Mouse (Mus musculus) embryonic facial prominence, embryonic 13.5 days (tissue): Measurements from ENCODE around the gene AI837181. TPM values are rescaled to one million over a fixed set of nuclear protein-coding genes. Genes with fewer than 3 reads are reported as not detected.

Source experiments
- ATAC-seq: fragments of 200-750 bp; cut with Nextera tagmentation; 2 replicates; pipeline ENCODE4 v1.8.0; 2017; ENCODE audit warnings: low read depth; ENCODE audit not compliant: insufficient number of reproducible peaks, insufficient read depth, low FRiP score, low TSS enrichment
- H3K27ac ChIP-seq: fragments of 300-500 bp; sonication (generic); 2 replicates; pipeline ENCODE4 v1.5.1; 2015; ENCODE audit warnings: moderate library complexity, mild to moderate bottlenecking, inconsistent platforms
- H3K27me3 ChIP-seq: fragments of 300-500 bp; sonication (generic); 2 replicates; pipeline ENCODE4 v1.6.1; 2015; ENCODE audit warnings: mild to moderate bottlenecking, inconsistent platforms
- H3K36me3 ChIP-seq: fragments of 300-500 bp; sonication (generic); 2 replicates; pipeline ENCODE4 v1.6.1; 2015; ENCODE audit warnings: mild to moderate bottlenecking, inconsistent platforms
- H3K4me1 ChIP-seq: fragments of 300-500 bp; sonication (generic); 2 replicates; pipeline ENCODE4 v1.6.1; 2015; ENCODE audit warnings: inconsistent platforms
- H3K4me2 ChIP-seq: fragments of 300-500 bp; sonication (generic); 2 replicates; pipeline ENCODE4 v1.6.1; 2015; ENCODE audit warnings: moderate library complexity, mild to moderate bottlenecking, inconsistent platforms
- H3K4me3 ChIP-seq: fragments of 300-500 bp; sonication (generic); 2 replicates; pipeline ENCODE4 v1.5.1; 2015; ENCODE audit warnings: mild to moderate bottlenecking, inconsistent platforms
- H3K9ac ChIP-seq: fragments of 300-500 bp; sonication (generic); 2 replicates; pipeline ENCODE4 v1.6.1; 2015; ENCODE audit warnings: mild to moderate bottlenecking, inconsistent platforms
- H3K9me3 ChIP-seq: fragments of 300-500 bp; sonication (generic); 2 replicates; pipeline ENCODE4 v1.6.1; 2016; ENCODE audit warnings: inconsistent platforms
- WGBS: fragments of 180-500 bp; shearing (Covaris S2); methylation state at CpG from one replicate; pipeline ENCODE4 v1.1.7; 2015; ENCODE audit warnings: mixed read lengths; 5-methylcytosine and 5-hydroxymethylcytosine counted together
- polyA plus RNA-seq: library from polyadenylated mRNA; unstranded; fragments of >200 nt; fragmentation: Nextera tagmentation; extraction: Ambion mirVana; gene quantifications from 2 replicates; pipeline ENCODE4 v1.2.1, GENCODE M21; 2015

AI837181 gene
- polyA plus RNA-seq, 1 experiment from 2014 or later: 67.3 TPM

DNA sequence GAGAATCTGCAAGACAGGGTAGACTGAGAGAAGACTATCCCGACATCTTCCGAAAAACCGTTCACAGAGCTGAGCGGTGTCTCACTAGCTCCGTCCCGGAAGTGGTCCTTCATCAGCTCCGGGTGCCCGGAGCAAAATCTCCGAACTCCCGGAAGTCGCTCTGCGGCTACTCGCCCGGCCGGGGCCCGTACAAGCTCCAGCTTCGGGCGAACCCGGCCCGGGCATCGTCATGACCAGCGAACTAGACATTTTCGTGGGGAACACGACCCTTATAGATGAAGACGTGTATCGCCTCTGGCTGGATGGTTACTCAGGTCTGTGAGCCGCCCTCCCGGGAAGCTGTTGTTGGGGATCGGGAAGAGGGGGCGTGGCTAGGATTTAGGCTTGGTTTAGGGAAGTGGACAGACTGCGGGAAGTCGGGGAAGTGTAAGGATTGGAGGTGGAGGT is 35.5 kb downstream of the AI837181 start, which contains the start of gene Fibp:
Gene Fibp (plus strand): TSS at position 151 of the 447 bp plus-strand sequence.
- 0 out of 2 replicates have a peak, but pooled peaks have one; percentile 53 for ATAC-seq
- peak within 1 kb of the TSS; percentile 68 for H3K4me3 ChIP-seq
- H3K36me3 ChIP-seq: peaks cover 35% of the 10 kb centered on the region
- H3K27ac ChIP-seq: peak within 1 kb of the TSS; percentile 70
- H3K9me3 ChIP-seq: no peaks in the 10 kb centered on the region
- H3K9ac ChIP-seq: peak within 1 kb of the TSS; percentile 79
- peaks cover 39% of the 10 kb centered on the region for H3K4me1 ChIP-seq
- WGBS: under 1% methylated on average over 32 of the region's 32 CpGs
- H3K27me3 ChIP-seq: peaks cover 7% of the 10 kb centered on the region; the same call in 1 of the 2 replicates
- peak within 1 kb of the TSS; percentile 91 for H3K4me2 ChIP-seq

DNA sequence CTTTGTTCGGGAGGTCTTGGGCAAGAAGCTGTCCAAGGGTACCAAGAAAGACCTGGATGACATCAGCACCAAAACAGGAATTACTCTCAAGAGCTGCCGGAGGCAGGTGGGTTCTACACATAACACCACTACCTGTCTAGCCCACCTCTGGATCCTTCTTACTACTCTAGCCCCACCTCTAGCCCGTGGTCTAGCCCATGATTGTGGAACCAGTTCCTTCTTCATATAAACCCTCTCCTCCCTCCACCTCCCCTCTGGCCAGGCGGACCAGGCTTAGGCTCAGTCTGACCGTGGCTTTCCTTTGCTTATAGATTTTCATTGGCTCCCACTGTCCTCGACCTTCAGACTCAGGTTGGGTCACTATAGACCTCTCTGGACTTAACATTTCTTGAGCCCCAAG is 36.5 kb downstream of the AI837181 start:
- Histone ChIP-seq H3K36me3 (peaks cover 45% of the 10 kb centered on the region), H3K27me3 (peaks cover 7% of the 10 kb centered on the region; the same call in 1 of the 2 replicates), H3K4me1 (peaks cover 30% of the 10 kb centered on the region), H3K9me3 (no peaks in the 10 kb centered on the region), H3K9ac (peak overlapping the region; percentile 79), H3K4me2 (peak overlapping the region; percentile 91), H3K27ac (no peak overlapping the region), H3K4me3 (peak overlapping the region; percentile 68)
- no peak for ATAC-seq
- 85% methylated on average over 6 of the region's 6 CpGs for WGBS

DNA sequence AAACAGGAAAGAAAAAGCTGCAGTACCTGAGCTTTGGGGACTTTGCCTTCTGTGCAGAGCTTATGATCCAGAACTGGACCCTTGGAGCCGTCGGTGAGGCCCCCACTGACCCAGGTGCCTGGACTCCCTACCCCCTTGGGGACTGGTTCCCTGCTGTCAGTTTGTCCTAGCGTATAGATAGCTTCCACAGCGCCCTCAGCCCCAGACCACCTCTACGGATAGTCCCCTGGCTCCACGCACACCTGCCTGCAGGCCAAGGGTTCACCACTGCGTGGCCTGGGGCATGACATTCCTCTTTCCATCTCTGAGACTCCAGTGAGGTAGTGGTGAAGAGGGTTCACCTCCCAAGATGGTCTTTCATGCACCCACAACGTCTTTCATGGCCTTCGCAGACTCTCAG is 38.3 kb downstream of the AI837181 start:
- H3K27ac ChIP-seq: no peak overlapping the region
- no peak overlapping the region for H3K9ac ChIP-seq
- H3K36me3 ChIP-seq: peaks cover 61% of the 10 kb centered on the region
- peaks cover 7% of the 10 kb centered on the region; the same call in 1 of the 2 replicates for H3K27me3 ChIP-seq
- WGBS: 86% methylated on average over 9 of the region's 9 CpGs
- ATAC-seq: no peak
- no peaks in the 10 kb centered on the region for H3K9me3 ChIP-seq
- peaks cover 22% of the 10 kb centered on the region for H3K4me1 ChIP-seq
- H3K4me3 ChIP-seq: no peak overlapping the region
- no peak overlapping the region for H3K4me2 ChIP-seq

DNA sequence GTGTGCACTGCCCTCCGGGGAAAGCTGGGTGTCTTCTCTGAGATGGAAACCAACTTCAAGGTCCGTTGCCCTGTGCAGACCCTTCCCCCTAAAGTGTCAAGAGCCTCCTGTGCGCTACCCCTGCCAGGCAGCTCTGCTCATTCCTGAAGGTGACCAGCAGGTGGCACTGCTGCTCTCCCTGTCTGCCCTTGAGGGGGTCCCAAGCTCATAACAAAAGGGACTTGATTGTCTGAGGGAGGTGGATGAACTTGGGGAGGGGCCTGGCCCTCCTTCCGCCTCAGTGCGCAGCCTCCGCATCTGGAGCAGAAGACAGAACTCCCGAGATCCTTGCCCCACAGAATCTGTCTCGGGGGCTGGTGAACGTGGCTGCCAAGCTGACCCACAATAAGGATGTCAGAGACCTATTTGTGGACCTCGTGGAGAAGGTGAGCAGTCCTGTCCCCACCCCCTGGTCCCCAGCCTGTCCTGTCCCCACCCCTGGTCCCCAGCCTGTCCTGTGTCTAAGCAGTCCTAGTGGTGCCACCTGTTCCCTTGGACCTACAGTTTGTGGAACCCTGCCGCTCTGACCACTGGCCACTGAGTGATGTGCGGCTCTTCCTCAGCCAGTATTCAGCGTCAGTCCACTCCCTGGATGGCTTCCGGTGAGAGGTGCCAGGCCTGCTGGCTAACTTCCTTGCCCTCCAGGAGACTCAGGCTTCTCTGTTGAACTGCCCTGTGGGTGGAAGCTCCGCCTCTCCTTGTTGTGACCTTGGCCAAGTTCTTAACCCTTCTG is 39.0 kb downstream of the AI837181 start:
- peak overlapping the region; percentile 65 for H3K9ac ChIP-seq
- no peaks in the 10 kb centered on the region for H3K9me3 ChIP-seq
- H3K4me3 ChIP-seq: peak overlapping the region; percentile 29
- H3K36me3 ChIP-seq: peaks cover 61% of the 10 kb centered on the region
- ATAC-seq: 0 out of 2 replicates have a peak, but pooled peaks have one; percentile 29
- WGBS: 40% methylated on average over 15 of the region's 15 CpGs
- peak overlapping the region; percentile 63 for H3K4me2 ChIP-seq
- peak overlapping the region; percentile 44; the same call in 1 of the 2 replicates for H3K27ac ChIP-seq
- H3K27me3 ChIP-seq: peaks cover 4% of the 10 kb centered on the region; the same call in 1 of the 2 replicates
- peaks cover 25% of the 10 kb centered on the region for H3K4me1 ChIP-seq

DNA sequence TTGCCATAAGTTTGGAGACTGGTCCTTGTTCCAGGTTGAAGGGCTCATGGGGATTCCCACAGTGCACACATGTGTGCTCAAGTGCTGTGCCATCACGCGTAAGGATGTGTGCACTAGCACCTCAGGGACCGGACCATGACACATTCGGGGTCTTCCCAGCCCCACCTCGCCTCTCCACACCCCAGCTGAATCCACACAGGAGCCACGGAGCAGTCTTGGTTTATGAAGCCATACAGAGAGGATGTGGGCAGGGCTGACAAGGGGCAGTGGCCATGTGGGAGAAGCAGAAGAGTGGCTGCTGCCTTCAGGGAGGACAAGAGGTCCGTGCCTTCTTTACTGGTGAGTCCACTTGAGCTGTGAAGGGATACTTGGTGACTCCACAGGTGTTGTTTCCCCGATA is 40.1 kb downstream of the AI837181 start:
- H3K27me3 ChIP-seq: no peaks in the 10 kb centered on the region
- H3K36me3 ChIP-seq: peaks cover 61% of the 10 kb centered on the region
- no peak overlapping the region for H3K4me3 ChIP-seq
- H3K27ac ChIP-seq: no peak overlapping the region
- H3K4me2 ChIP-seq: no peak overlapping the region
- no peaks in the 10 kb centered on the region for H3K9me3 ChIP-seq
- 94% methylated on average over 8 of the region's 8 CpGs for WGBS
- H3K9ac ChIP-seq: 0 out of 2 replicates have a peak overlapping the region, but pooled peaks have one; percentile 65
- H3K4me1 ChIP-seq: peaks cover 22% of the 10 kb centered on the region
- ATAC-seq: no peak

DNA sequence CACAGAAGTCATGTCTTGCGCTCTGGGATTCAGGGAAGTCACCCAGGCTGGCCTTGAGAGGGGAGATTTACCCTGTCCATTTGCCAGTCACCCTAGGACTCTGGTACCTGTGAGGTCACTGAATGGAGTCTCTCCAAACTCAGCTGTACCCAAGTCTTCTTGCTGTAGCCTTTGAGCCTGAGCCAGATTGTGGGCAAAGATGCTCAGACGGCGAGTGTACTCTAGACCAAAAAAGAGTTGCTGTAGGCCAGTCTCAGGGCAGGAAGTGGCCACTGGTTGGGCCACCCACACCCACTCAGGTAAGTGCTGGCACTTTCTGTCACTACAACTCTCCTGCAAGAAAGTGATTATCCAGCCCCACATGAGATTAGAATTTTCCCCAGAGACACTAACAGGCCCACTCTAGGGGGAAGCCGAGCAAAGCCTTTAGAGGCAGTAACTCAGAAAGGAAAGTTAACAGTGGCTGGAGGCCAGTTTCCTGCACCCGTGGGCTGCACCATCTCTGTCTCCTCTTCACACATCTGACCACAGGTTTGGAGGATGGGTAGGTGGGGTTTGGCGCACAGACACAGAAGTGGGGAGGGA is 42.1 kb downstream of the AI837181 start:
- Histone ChIP-seq H3K9me3 (no peaks in the 10 kb centered on the region), H3K4me3 (no peak overlapping the region), H3K27ac (no peak overlapping the region), H3K9ac (no peak overlapping the region), H3K4me2 (no peak overlapping the region), H3K4me1 (peaks cover 12% of the 10 kb centered on the region), H3K36me3 (peaks cover 58% of the 10 kb centered on the region), H3K27me3 (no peaks in the 10 kb centered on the region)
- ATAC-seq: no peak
- WGBS: 90% methylated on average over 6 of the region's 6 CpGs

DNA sequence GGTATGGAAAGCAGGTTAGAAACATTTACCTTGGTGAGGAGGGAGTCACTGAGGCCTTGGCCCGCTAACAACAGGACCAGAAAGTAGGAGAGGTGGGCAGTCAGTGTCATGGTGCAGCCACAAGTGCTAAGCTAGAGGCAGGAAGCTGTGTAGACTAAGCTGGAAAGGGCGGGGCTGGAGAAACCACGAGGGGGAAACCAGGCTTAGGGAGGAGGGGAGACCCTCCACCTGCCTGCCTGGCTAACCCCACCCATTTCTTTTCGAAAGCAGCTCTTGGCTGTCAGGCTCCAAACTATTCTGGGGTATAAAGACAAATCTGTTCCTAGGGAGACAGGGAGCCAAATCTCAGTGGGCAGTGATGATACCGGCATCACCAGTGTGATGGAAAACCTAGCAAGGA is 43.4 kb downstream of the AI837181 start, which contains the start of gene Ctsw:
Gene Ctsw (minus strand): TSS at position 134 of the 400 bp plus-strand sequence.
- H3K4me2 ChIP-seq: no peak within 1 kb of the TSS
- no peaks in the 10 kb centered on the region for H3K27me3 ChIP-seq
- H3K4me1 ChIP-seq: peaks cover 12% of the 10 kb centered on the region
- H3K9ac ChIP-seq: peak within 1 kb of the TSS; percentile 49; the same call in 1 of the 2 replicates
- H3K27ac ChIP-seq: no peak within 1 kb of the TSS
- H3K36me3 ChIP-seq: peaks cover 44% of the 10 kb centered on the region
- no peak within 1 kb of the TSS for H3K4me3 ChIP-seq
- 54% methylated on average over 5 of the region's 5 CpGs for WGBS
- ATAC-seq: no peak
- H3K9me3 ChIP-seq: no peaks in the 10 kb centered on the region

DNA sequence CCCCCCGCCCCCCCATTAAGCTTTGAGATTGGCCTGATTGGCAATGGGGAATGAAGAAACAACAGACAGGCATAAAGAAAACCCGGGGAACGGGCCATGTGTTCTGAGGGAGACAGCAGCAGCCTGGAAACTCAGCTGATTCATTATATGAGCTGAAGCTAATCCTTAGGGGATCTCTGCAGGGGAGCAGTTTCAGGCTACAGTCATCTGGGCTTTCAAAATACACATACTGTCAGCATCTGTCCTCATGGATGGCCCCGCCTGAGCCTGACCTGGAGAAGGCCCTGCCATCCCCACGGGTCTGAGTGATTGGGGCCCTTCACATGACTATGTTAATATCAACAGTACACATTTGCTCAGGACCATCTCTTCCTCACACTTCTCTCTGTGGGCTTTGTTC is 46.9 kb downstream of the AI837181 start:
- H3K27ac ChIP-seq: peak overlapping the region; percentile 49
- no peaks in the 10 kb centered on the region for H3K27me3 ChIP-seq
- H3K9me3 ChIP-seq: no peaks in the 10 kb centered on the region
- WGBS: 39% methylated on average over 5 of the region's 5 CpGs
- peak overlapping the region; percentile 54; the same call in 1 of the 2 replicates for H3K9ac ChIP-seq
- H3K4me2 ChIP-seq: no peak overlapping the region
- no peak for ATAC-seq
- peaks cover 15% of the 10 kb centered on the region for H3K36me3 ChIP-seq
- H3K4me1 ChIP-seq: peaks cover 24% of the 10 kb centered on the region
- no peak overlapping the region for H3K4me3 ChIP-seq

DNA sequence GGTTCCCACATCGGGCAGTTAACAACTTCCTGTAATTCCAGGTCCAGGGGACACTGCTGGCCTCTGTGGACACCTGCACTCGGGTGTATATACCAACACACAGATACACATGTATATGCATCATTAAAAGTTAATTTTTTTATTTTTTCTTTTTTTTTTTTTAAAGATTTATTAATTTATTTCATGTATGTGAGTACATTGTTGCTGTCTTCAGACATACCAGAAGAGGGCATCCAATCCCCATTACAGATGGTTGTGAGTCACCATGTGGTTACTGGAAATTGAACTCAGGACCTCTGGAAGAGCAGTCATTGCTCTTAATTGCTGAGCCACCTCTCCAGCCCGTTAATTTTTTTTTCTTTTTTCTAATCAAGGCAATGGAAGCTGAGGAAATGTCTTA is 47.9 kb downstream of the AI837181 start:
- 0 out of 2 replicates have a peak overlapping the region, but pooled peaks have one; percentile 95 for H3K27ac ChIP-seq
- 83% methylated on average over 3 of the region's 3 CpGs for WGBS
- peaks cover 14% of the 10 kb centered on the region for H3K36me3 ChIP-seq
- H3K27me3 ChIP-seq: no peaks in the 10 kb centered on the region
- H3K9me3 ChIP-seq: no peaks in the 10 kb centered on the region
- no peak overlapping the region for H3K9ac ChIP-seq
- ATAC-seq: no peak
- peaks cover 32% of the 10 kb centered on the region for H3K4me1 ChIP-seq
- no peak overlapping the region for H3K4me3 ChIP-seq
- H3K4me2 ChIP-seq: peak overlapping the region; percentile 91; the same call in 1 of the 2 replicates

DNA sequence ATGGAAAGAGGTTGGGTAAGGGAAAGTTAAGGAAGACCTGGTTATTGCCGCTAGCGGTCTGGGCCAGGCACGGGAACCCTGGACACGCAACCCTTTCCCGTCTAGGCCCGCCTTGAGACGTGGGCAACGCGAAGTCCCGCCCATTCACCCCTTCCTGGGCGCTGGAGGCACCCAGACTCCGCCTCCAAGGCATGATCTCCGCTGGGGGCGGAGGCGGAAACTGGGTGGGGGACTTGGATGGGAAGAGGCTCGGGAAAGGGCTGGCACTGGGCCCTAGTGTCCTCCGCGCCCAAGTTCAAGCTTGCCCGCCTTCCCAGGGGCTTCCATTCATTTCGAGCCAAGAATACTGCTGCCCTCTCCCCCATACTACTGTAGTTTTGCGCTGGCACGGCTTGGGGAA is 48.8 kb downstream of the AI837181 start, which contains the start of gene Efemp2:
Gene Efemp2 (plus strand): TSS at position 235 of the 400 bp plus-strand sequence.
- WGBS: under 1% methylated on average over 22 of the region's 22 CpGs
- Histone ChIP-seq H3K9ac (peak within 1 kb of the TSS; percentile 93), H3K27ac (peak within 1 kb of the TSS; percentile 95), H3K4me1 (peaks cover 29% of the 10 kb centered on the region), H3K4me3 (peak within 1 kb of the TSS; percentile 75), H3K27me3 (no peaks in the 10 kb centered on the region), H3K4me2 (peak within 1 kb of the TSS; percentile 91), H3K36me3 (peaks cover 21% of the 10 kb centered on the region), H3K9me3 (no peaks in the 10 kb centered on the region)
- peak; percentile 65 for ATAC-seq

DNA sequence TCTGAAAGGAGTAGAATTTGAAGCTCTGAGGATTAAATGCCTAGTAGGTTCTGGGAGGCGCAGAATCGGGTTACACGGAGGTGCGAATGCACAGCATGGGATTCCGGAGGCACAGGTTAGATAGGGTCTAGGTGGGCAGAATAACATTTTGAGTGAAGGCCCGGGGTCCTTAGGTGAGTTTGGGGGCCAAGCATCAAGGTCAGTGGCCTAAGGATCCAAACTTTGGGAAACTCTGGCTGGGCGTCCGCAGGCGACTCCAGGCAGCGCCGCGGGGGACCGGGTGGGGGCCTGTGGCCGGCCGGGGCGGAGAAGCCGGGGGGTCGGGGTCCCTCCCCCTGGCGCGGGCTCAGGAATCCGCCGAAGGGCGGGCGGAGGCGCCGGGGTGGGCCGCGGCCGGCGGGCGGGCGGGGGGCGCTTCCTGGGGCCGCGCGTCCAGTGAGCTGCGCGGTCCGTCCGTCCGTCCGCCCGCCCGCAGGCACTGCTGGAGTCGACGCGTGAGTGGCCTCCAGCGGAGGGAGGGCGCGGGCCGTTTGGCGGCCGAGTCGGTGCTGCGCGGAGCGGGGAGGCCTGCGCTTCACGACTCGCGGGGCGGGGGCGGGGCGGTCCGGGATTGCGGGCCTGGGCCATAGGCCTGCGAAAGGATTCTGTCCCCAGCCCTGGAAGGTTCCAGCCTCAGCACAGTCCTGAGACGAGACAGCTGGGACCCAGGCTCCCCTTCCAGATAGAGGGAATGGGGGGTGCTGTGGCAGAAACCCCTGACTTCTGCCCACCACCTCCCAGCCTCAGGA is 49.5 kb downstream of the AI837181 start:
- no peaks in the 10 kb centered on the region for H3K27me3 ChIP-seq
- peak; percentile 52 for ATAC-seq
- H3K9me3 ChIP-seq: no peaks in the 10 kb centered on the region
- WGBS: under 1% methylated on average over 60 of the region's 68 CpGs
- peak overlapping the region; percentile 91 for H3K4me2 ChIP-seq
- peak overlapping the region; percentile 93 for H3K9ac ChIP-seq
- H3K36me3 ChIP-seq: peaks cover 28% of the 10 kb centered on the region
- peak overlapping the region; percentile 95 for H3K27ac ChIP-seq
- peaks cover 29% of the 10 kb centered on the region for H3K4me1 ChIP-seq
- peak overlapping the region; percentile 75 for H3K4me3 ChIP-seq
